16 mouse cellular contexts compared by ENCODE assay signal in genomic region chr4:24245124-24245523, GRCm38 (mm10).
A peak's percentile ranks its signal among the peaks of the same experiment; 100 is the strongest.
DNase-seq lines count a peak whose midpoint lies in the region; ATAC-seq and TF ChIP-seq lines count a peak whose summit lies in the region.
"Had no signal": no experiment of that assay in that cellular context is flagged by ENCODE, and none has a peak within 500 bp of the region (broad histone marks: within the 10 kb centered on the region; RNA-seq: fewer than 3 reads in every experiment).

No protein-coding gene starts in this region.

- H3K9me3 ChIP-seq in hindbrain, postnatal 0 days (ENCODE audit: low read length): no peaks in the 10 kb centered on the region
- H3K9me3 ChIP-seq in hindbrain, embryonic 10.5 days: no peaks in the 10 kb centered on the region
- H3K9me3 ChIP-seq in forebrain, embryonic 16.5 days (ENCODE audit: control insufficient read depth, low read length): no peaks in the 10 kb centered on the region

- no peak overlapping the region for H3K4me3 ChIP-seq in hindbrain, postnatal 0 days (ENCODE audit: low read length)
- no peak overlapping the region for H3K4me3 ChIP-seq in hindbrain, embryonic 10.5 days
- no peak overlapping the region for H3K4me3 ChIP-seq in forebrain, embryonic 16.5 days (replicated peaks; ENCODE audit: low read length)

- 43% methylated on average over 6 of the region's 6 CpGs for WGBS in hindbrain, postnatal 0 days
- WGBS in hindbrain, embryonic 10.5 days: 62% methylated on average over 6 of the region's 6 CpGs
- WGBS in forebrain, embryonic 16.5 days: 20% methylated on average over 6 of the region's 6 CpGs

- H3K9ac ChIP-seq in hindbrain, postnatal 0 days (replicated peaks; ENCODE audit: low read length): no peak overlapping the region
- H3K9ac ChIP-seq in forebrain, embryonic 16.5 days (replicated peaks; ENCODE audit: low read depth, low read length): peak overlapping the region; percentile 37; the same call in 1 of the 2 replicates
- H3K9ac ChIP-seq: liver, embryonic 14.5 days had no signal

- H3K4me2 ChIP-seq in hindbrain, postnatal 0 days (ENCODE audit: low read depth, low read length): no peak overlapping the region
- H3K4me2 ChIP-seq in forebrain, embryonic 16.5 days (ENCODE audit: low read length): peak overlapping the region; percentile 40

- peak; percentile 41 for DNase-seq in hindbrain, postnatal 0 days (ENCODE audit: low spot score)
- DNase-seq in hindbrain, embryonic 10.5 days (ENCODE audit: low spot score): no peak
- DNase-seq in right cerebral cortex, postnatal 4 days: peak; percentile 9
- no peak for DNase-seq in right cerebral cortex, postnatal 25 days
- peak; percentile 3 for DNase-seq in retina, postnatal 1 day
- no peak for DNase-seq in cerebellum, adult 11-12 months
- DNase-seq in heart, adult 8-10 months (ENCODE audit: low spot score): no peak
- DNase-seq: cerebellum, adult 18-20 months; heart, adult 18-20 months; spleen, adult 18-20 months; thymus, postnatal 25 days had no signal

- no peak overlapping the region for H3K27ac ChIP-seq in hindbrain, postnatal 0 days
- no peak overlapping the region for H3K27ac ChIP-seq in hindbrain, embryonic 10.5 days
- H3K27ac ChIP-seq in forebrain, embryonic 16.5 days (ENCODE audit: low read length): peak overlapping the region; percentile 4
- H3K27ac ChIP-seq: liver, embryonic 14.5 days; stomach, postnatal 0 days had no signal

- peak; percentile 43 for TF ChIP-seq CTCF in hindbrain, postnatal 0 days (IDR thresholded peaks at IDR 0.05; ENCODE audit: low read depth)

- H3K27me3 ChIP-seq in hindbrain, postnatal 0 days (ENCODE audit: insufficient read depth, low read length): no peaks in the 10 kb centered on the region
- H3K27me3 ChIP-seq in hindbrain, embryonic 10.5 days (ENCODE audit: insufficient read depth, poor library complexity, severe bottlenecking): no peaks in the 10 kb centered on the region
- H3K27me3 ChIP-seq in forebrain, embryonic 16.5 days (replicated peaks; ENCODE audit: control insufficient read depth, insufficient read depth, low read length): no peaks in the 10 kb centered on the region

- no peaks in the 10 kb centered on the region for H3K4me1 ChIP-seq in hindbrain, postnatal 0 days (ENCODE audit: insufficient read depth, low read length)
- no peaks in the 10 kb centered on the region for H3K4me1 ChIP-seq in hindbrain, embryonic 10.5 days (replicated peaks)
- H3K4me1 ChIP-seq in forebrain, embryonic 16.5 days (replicated peaks; ENCODE audit: control insufficient read depth, insufficient read depth, low read length): peaks cover 15% of the 10 kb centered on the region

- no peaks in the 10 kb centered on the region for H3K36me3 ChIP-seq in hindbrain, postnatal 0 days (ENCODE audit: insufficient read depth, low read length)
- no peaks in the 10 kb centered on the region for H3K36me3 ChIP-seq in hindbrain, embryonic 10.5 days
- H3K36me3 ChIP-seq in forebrain, embryonic 16.5 days (ENCODE audit: control insufficient read depth, insufficient read depth): no peaks in the 10 kb centered on the region

- ATAC-seq in hindbrain, postnatal 0 days: no peak
- ATAC-seq in forebrain, embryonic 16.5 days: peak; percentile 47
- ATAC-seq: inflammation-experienced regulatory T-cells, adult 6 months; lung, postnatal 0 days had no signal

Comparison
In these comparisons a context has a peak if more than half of its experiments do, and no peak if none do; other contexts are left out.
1. DNase-seq: peak in hindbrain, postnatal 0 days (single experiment), right cerebral cortex, postnatal 4 days (single experiment) and retina, postnatal 1 day (single experiment); none in hindbrain, embryonic 10.5 days (single experiment), right cerebral cortex, postnatal 25 days (single experiment), cerebellum, adult 11-12 months (single experiment) and heart, adult 8-10 months (single experiment).